In genomic region chr14:21600174-21600566, GRCm38 (mm10) we compare ENCODE assay signal across 14 mouse cellular contexts.
DNase-seq lines count a peak whose midpoint lies in the region; ATAC-seq lines count a peak whose summit lies in the region.
"Had no signal": no experiment of that assay in that cellular context is flagged by ENCODE, and none has a peak within 500 bp of the region (broad histone marks: within the 10 kb centered on the region; RNA-seq: fewer than 3 reads in every experiment).

No protein-coding gene starts in this region.

- no peak overlapping the region for H3K4me2 ChIP-seq in neural tube, embryonic 11.5 days (ENCODE audit: low read depth)
- no peak overlapping the region for H3K4me2 ChIP-seq in hindbrain, embryonic 12.5 days (replicated peaks)
- no peak overlapping the region for H3K4me2 ChIP-seq in midbrain, embryonic 11.5 days
- H3K4me2 ChIP-seq in neural tube, embryonic 15.5 days: no peak overlapping the region
- H3K4me2 ChIP-seq: heart, embryonic 11.5 days had no signal

- no peak overlapping the region for H3K9ac ChIP-seq in neural tube, embryonic 11.5 days (ENCODE audit: low read length)
- no peak overlapping the region for H3K9ac ChIP-seq in hindbrain, embryonic 12.5 days
- peak overlapping the region; percentile 16; the same call in 1 of the 2 replicates for H3K9ac ChIP-seq in midbrain, embryonic 11.5 days (ENCODE audit: low read length)
- no peak overlapping the region for H3K9ac ChIP-seq in neural tube, embryonic 15.5 days (replicated peaks)

- DNase-seq in neural tube, embryonic 11.5 days (ENCODE audit: low spot score): no peak
- DNase-seq in neural tube, embryonic 10.5 days (ENCODE audit: extremely low spot score, low spot score): no peak
- DNase-seq in midbrain, embryonic 11.5 days (ENCODE audit: low spot score, missing footprints): no peak
- no peak for DNase-seq in frontal cortex, postnatal 36 days (ENCODE audit: low spot score in 2 of 2)
- DNase-seq in adrenal gland, postnatal 4 days (ENCODE audit: low spot score in 2 of 2): no peak
- DNase-seq: adrenal gland, adult 8-10 months; cerebellum, postnatal 14 days; gastrocnemius, postnatal 10 days; lung, adult 2 months had no signal

- H3K4me1 ChIP-seq in neural tube, embryonic 11.5 days (ENCODE audit: control insufficient read depth, insufficient read depth, low read length): peaks cover 12% of the 10 kb centered on the region
- H3K4me1 ChIP-seq in hindbrain, embryonic 12.5 days: peaks cover 21% of the 10 kb centered on the region
- peaks cover 9% of the 10 kb centered on the region for H3K4me1 ChIP-seq in midbrain, embryonic 11.5 days (ENCODE audit: control insufficient read depth, insufficient read depth, low read length)
- peaks cover 28% of the 10 kb centered on the region for H3K4me1 ChIP-seq in neural tube, embryonic 15.5 days

- no peaks in the 10 kb centered on the region for H3K27me3 ChIP-seq in neural tube, embryonic 11.5 days (ENCODE audit: control insufficient read depth, insufficient read depth, low read length)
- no peaks in the 10 kb centered on the region for H3K27me3 ChIP-seq in hindbrain, embryonic 12.5 days
- H3K27me3 ChIP-seq in midbrain, embryonic 11.5 days (ENCODE audit: control insufficient read depth, insufficient read depth, low read length): no peaks in the 10 kb centered on the region
- H3K27me3 ChIP-seq in neural tube, embryonic 15.5 days (replicated peaks): no peaks in the 10 kb centered on the region

- peak overlapping the region; percentile 53 for H3K27ac ChIP-seq in neural tube, embryonic 11.5 days (ENCODE audit: low read depth, low read length)
- H3K27ac ChIP-seq in hindbrain, embryonic 12.5 days: peak overlapping the region; percentile 71
- H3K27ac ChIP-seq in midbrain, embryonic 11.5 days (ENCODE audit: low read depth, low read length): no peak overlapping the region
- H3K27ac ChIP-seq in neural tube, embryonic 15.5 days (replicated peaks): peak overlapping the region; percentile 67
- H3K27ac ChIP-seq: embryonic facial prominence, embryonic 10.5 days had no signal

- 64% methylated on average over 5 of the region's 5 CpGs for WGBS in neural tube, embryonic 11.5 days
- 56% methylated on average over 5 of the region's 5 CpGs for WGBS in hindbrain, embryonic 12.5 days
- WGBS in midbrain, embryonic 11.5 days: 68% methylated on average over 5 of the region's 5 CpGs
- WGBS in neural tube, embryonic 15.5 days: 40% methylated on average over 5 of the region's 5 CpGs

- ATAC-seq in neural tube, embryonic 11.5 days (ENCODE audit: insufficient read depth, low FRiP score, low TSS enrichment): no peak
- ATAC-seq in hindbrain, embryonic 12.5 days (ENCODE audit: low FRiP score): no peak
- no peak for ATAC-seq in midbrain, embryonic 11.5 days (ENCODE audit: low FRiP score)
- 0 out of 2 replicates have a peak, but pooled peaks have one; percentile 51 for ATAC-seq in neural tube, embryonic 15.5 days (ENCODE audit: low FRiP score)
- ATAC-seq in megakaryocyte progenitor cell, adult 5-6 weeks (replicated peaks; ENCODE audit: poor library complexity): no peak

- no peaks in the 10 kb centered on the region for H3K36me3 ChIP-seq in neural tube, embryonic 11.5 days (ENCODE audit: control insufficient read depth, insufficient read depth, low read length)
- 0 out of 2 replicates have a peak, but pooled peaks cover 2% of the 10 kb centered on the region for H3K36me3 ChIP-seq in hindbrain, embryonic 12.5 days
- H3K36me3 ChIP-seq in midbrain, embryonic 11.5 days (ENCODE audit: control insufficient read depth, insufficient read depth, low read length): no peaks in the 10 kb centered on the region
- H3K36me3 ChIP-seq in neural tube, embryonic 15.5 days: no peaks in the 10 kb centered on the region

- H3K4me3 ChIP-seq in neural tube, embryonic 11.5 days (ENCODE audit: low read depth, low read length): no peak overlapping the region
- no peak overlapping the region for H3K4me3 ChIP-seq in hindbrain, embryonic 12.5 days
- no peak overlapping the region for H3K4me3 ChIP-seq in midbrain, embryonic 11.5 days (ENCODE audit: low read depth, low read length)
- H3K4me3 ChIP-seq in neural tube, embryonic 15.5 days (replicated peaks): no peak overlapping the region
- H3K4me3 ChIP-seq: embryonic facial prominence, embryonic 10.5 days had no signal

- no peaks in the 10 kb centered on the region for H3K9me3 ChIP-seq in neural tube, embryonic 11.5 days (ENCODE audit: control insufficient read depth, low read length)
- no peaks in the 10 kb centered on the region for H3K9me3 ChIP-seq in hindbrain, embryonic 12.5 days (replicated peaks)
- H3K9me3 ChIP-seq in midbrain, embryonic 11.5 days (ENCODE audit: control insufficient read depth, low read length): no peaks in the 10 kb centered on the region
- H3K9me3 ChIP-seq in neural tube, embryonic 15.5 days (replicated peaks): no peaks in the 10 kb centered on the region
